Mouse (Mus musculus) midbrain, embryonic 16.5 days (tissue): ENCODE results near the gene Ahrr. TPM values are rescaled to one million over a fixed set of nuclear protein-coding genes. Genes with fewer than 3 reads are reported as not detected.

Source experiments
- ATAC-seq: fragments of 200-750 bp; cut with Nextera tagmentation; 2 replicates; pipeline ENCODE4 v1.8.0; 2017; ENCODE audit warnings: moderate TSS enrichment
- H3K27ac ChIP-seq: fragments of 300-500 bp; sonication (generic); 2 replicates; pipeline ENCODE4 v1.5.1; 2014; ENCODE audit warnings: mild to moderate bottlenecking, low read length, mixed read lengths
- H3K27me3 ChIP-seq: fragments of 300-500 bp; sonication (generic); 2 replicates; pipeline ENCODE4 v1.6.1; 2014; ENCODE audit warnings: low read depth, low read length, mixed read lengths; ENCODE audit not compliant: control insufficient read depth, insufficient read depth
- H3K36me3 ChIP-seq: fragments of 300-500 bp; sonication (generic); 2 replicates; pipeline ENCODE4 v1.6.1; 2014; ENCODE audit warnings: mild to moderate bottlenecking, low read length, moderate library complexity, mixed read lengths; ENCODE audit not compliant: control insufficient read depth, insufficient read depth
- H3K4me1 ChIP-seq: fragments of 300-500 bp; sonication (generic); 2 replicates; pipeline ENCODE4 v1.6.1; 2014; ENCODE audit warnings: mild to moderate bottlenecking, low read length, mixed read lengths; ENCODE audit not compliant: control insufficient read depth, insufficient read depth
- H3K4me2 ChIP-seq: fragments of 300-500 bp; sonication (generic); 2 replicates; pipeline ENCODE4 v1.6.1; 2014; ENCODE audit warnings: mild to moderate bottlenecking, low read length, mixed read lengths
- H3K4me3 ChIP-seq: fragments of 300-500 bp; sonication (generic); 2 replicates; pipeline ENCODE4 v1.5.1; 2014; ENCODE audit warnings: low read depth, mild to moderate bottlenecking, low read length, moderate library complexity, mixed read lengths
- H3K9ac ChIP-seq: fragments of 300-500 bp; sonication (generic); 2 replicates; pipeline ENCODE4 v1.6.1; 2014; ENCODE audit warnings: low read depth, low read length, mixed read lengths
- H3K9me3 ChIP-seq: fragments of 300-500 bp; sonication (generic); replicated peaks from 2 replicates; pipeline ENCODE4 v1.6.1; 2014; ENCODE audit warnings: mild to moderate bottlenecking, low read length, mixed read lengths; ENCODE audit not compliant: control insufficient read depth, poor library complexity, severe bottlenecking
- WGBS: fragments of 180-500 bp; shearing (Covaris S2); extraction: QIAGEN DNeasy Blood & Tissue Kit; methylation state at CpG from one replicate; pipeline ENCODE4 v1.1.7; 2014; 5-methylcytosine and 5-hydroxymethylcytosine counted together
- polyA plus RNA-seq: library from polyadenylated mRNA; unstranded; fragments of >200 nt; fragmentation: Nextera tagmentation; extraction: Ambion mirVana; gene quantifications from 2 replicates; pipeline ENCODE4 v1.2.1, GENCODE M21; 2015

The Ahrr gene
- polyA plus RNA-seq, 1 experiment from 2014 or later, result 0.58 TPM

GRCm38 (mm10) chr13:74196451-74196850 lies 95.7 kb downstream of the Ahrr start:
- Histone ChIP-seq H3K36me3 (peaks cover 27% of the 10 kb centered on the region), H3K9me3 (no peaks in the 10 kb centered on the region), H3K27me3 (no peaks in the 10 kb centered on the region), H3K27ac (no peak overlapping the region), H3K4me2 (no peak overlapping the region), H3K4me3 (no peak overlapping the region), H3K4me1 (no peaks in the 10 kb centered on the region), H3K9ac (no peak overlapping the region)
- no peak for ATAC-seq
- 85% methylated on average over 3 of the region's 3 CpGs for WGBS

GRCm38 (mm10) chr13:74192613-74193012 lies 99.5 kb downstream of the Ahrr start:
- Histone ChIP-seq H3K4me2 (no peak overlapping the region), H3K27ac (no peak overlapping the region), H3K27me3 (no peaks in the 10 kb centered on the region), H3K4me3 (no peak overlapping the region), H3K9me3 (no peaks in the 10 kb centered on the region), H3K36me3 (peaks cover 28% of the 10 kb centered on the region), H3K9ac (no peak overlapping the region), H3K4me1 (no peaks in the 10 kb centered on the region)
- 87% methylated on average over 6 of the region's 6 CpGs for WGBS
- no peak; the same call in 1 of the 2 replicates for ATAC-seq

GRCm38 (mm10) chr13:74183011-74183695 lies 109.0 kb downstream of the Ahrr start:
- no peak overlapping the region for H3K4me2 ChIP-seq
- 87% methylated on average over 5 of the region's 5 CpGs for WGBS
- no peaks in the 10 kb centered on the region for H3K4me1 ChIP-seq
- H3K4me3 ChIP-seq, result no peak overlapping the region
- H3K9ac ChIP-seq, result no peak overlapping the region
- H3K27me3 ChIP-seq, result no peaks in the 10 kb centered on the region
- H3K9me3 ChIP-seq, result no peaks in the 10 kb centered on the region
- ATAC-seq, result no peak
- peaks cover 32% of the 10 kb centered on the region for H3K36me3 ChIP-seq
- H3K27ac ChIP-seq, result no peak overlapping the region

GRCm38 (mm10) chr13:74172036-74172435 lies 120.1 kb downstream of the Ahrr start:
- no peak for ATAC-seq
- Histone ChIP-seq H3K27ac (no peak overlapping the region), H3K36me3 (peaks cover 35% of the 10 kb centered on the region), H3K4me2 (no peak overlapping the region), H3K4me1 (0 out of 2 replicates have a peak, but pooled peaks cover 1% of the 10 kb centered on the region), H3K4me3 (no peak overlapping the region), H3K9ac (no peak overlapping the region), H3K9me3 (no peaks in the 10 kb centered on the region), H3K27me3 (no peaks in the 10 kb centered on the region)
- WGBS, result 95% methylated on average over 5 of the region's 5 CpGs

- WGBS, result 90% methylated on average over 10 of the region's 10 CpGs
- peaks cover 32% of the 10 kb centered on the region for H3K36me3 ChIP-seq
- H3K4me2 ChIP-seq, result no peak overlapping the region
- H3K27ac ChIP-seq, result no peak overlapping the region
- no peak for ATAC-seq
- H3K9me3 ChIP-seq, result no peaks in the 10 kb centered on the region
- no peaks in the 10 kb centered on the region for H3K27me3 ChIP-seq
- H3K9ac ChIP-seq, result no peak overlapping the region
- H3K4me3 ChIP-seq, result no peak overlapping the region
- peaks cover 6% of the 10 kb centered on the region; the same call in 1 of the 2 replicates for H3K4me1 ChIP-seq
Measured at GRCm38 (mm10) chr13:74169446-74170164, 122.5 kb downstream of the Ahrr start.

- H3K4me3 ChIP-seq, result no peak overlapping the region
- no peaks in the 10 kb centered on the region for H3K9me3 ChIP-seq
- 81% methylated on average over 2 of the region's 2 CpGs for WGBS
- peaks cover 16% of the 10 kb centered on the region for H3K36me3 ChIP-seq
- H3K9ac ChIP-seq, result no peak overlapping the region
- H3K4me1 ChIP-seq, result peaks cover 6% of the 10 kb centered on the region; the same call in 1 of the 2 replicates
- ATAC-seq, result peak; percentile 18; the same call in 1 of the 2 replicates
- H3K4me2 ChIP-seq, result no peak overlapping the region
- H3K27me3 ChIP-seq, result no peaks in the 10 kb centered on the region
- H3K27ac ChIP-seq, result no peak overlapping the region
Measured at GRCm38 (mm10) chr13:74167492-74167891, 124.6 kb downstream of the Ahrr start.

- 8% methylated on average over 9 of the region's 9 CpGs for WGBS
- H3K36me3 ChIP-seq, result peaks cover 15% of the 10 kb centered on the region
- no peaks in the 10 kb centered on the region for H3K27me3 ChIP-seq
- H3K9ac ChIP-seq, result peak overlapping the region; percentile 72
- H3K4me2 ChIP-seq, result peak overlapping the region; percentile 82
- H3K9me3 ChIP-seq, result no peaks in the 10 kb centered on the region
- H3K4me1 ChIP-seq, result peaks cover 6% of the 10 kb centered on the region; the same call in 1 of the 2 replicates
- H3K4me3 ChIP-seq, result peak overlapping the region; percentile 52
- H3K27ac ChIP-seq, result no peak overlapping the region
- peak; percentile 76 for ATAC-seq
Measured at GRCm38 (mm10) chr13:74167057-74167413, 125.1 kb downstream of the Ahrr start.

- Histone ChIP-seq H3K4me1 (peaks cover 6% of the 10 kb centered on the region; the same call in 1 of the 2 replicates), H3K4me2 (peak overlapping the region; percentile 82), H3K27me3 (no peaks in the 10 kb centered on the region), H3K4me3 (peak overlapping the region; percentile 52), H3K36me3 (peaks cover 10% of the 10 kb centered on the region; the same call in 1 of the 2 replicates), H3K9ac (peak overlapping the region; percentile 72), H3K27ac (no peak overlapping the region), H3K9me3 (no peaks in the 10 kb centered on the region)
- 13% methylated on average over 18 of the region's 19 CpGs for WGBS
- ATAC-seq, result peak; percentile 86
Measured at GRCm38 (mm10) chr13:74166348-74167056, 125.6 kb downstream of the Ahrr start.
